Mouse (Mus musculus): ENCODE results near the gene Gm21992. TPM values are rescaled to one million over a fixed set of nuclear protein-coding genes. Genes with fewer than 3 reads are reported as not detected.

The Gm21992 gene
- total and polyA plus RNA-seq, 3 experiments: 8.0 to 16.9 (median 9.3) TPM

DNA sequence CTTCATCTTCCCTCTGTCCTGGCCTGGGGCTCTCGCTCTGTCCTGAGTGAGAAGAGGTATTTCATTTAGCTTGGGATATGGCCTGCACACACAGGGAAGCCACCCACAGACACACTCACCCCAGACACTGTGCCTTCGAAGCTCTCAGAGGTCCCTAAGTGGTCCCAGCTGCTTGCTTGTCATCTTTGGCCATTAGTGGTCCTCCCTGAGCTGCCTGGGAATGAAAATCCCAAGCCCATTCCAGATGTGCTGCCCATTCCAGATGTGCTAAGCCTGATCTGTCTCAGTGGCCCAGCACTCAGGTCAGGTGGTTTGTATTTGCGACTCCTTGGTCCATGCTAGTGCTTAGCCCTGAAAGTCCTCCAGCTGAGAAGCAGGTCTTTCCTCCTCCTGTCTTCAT is 97.5 kb downstream of the Gm21992 start:
- intact Hi-C loops (cut with DNase I): no loop called here

DNA sequence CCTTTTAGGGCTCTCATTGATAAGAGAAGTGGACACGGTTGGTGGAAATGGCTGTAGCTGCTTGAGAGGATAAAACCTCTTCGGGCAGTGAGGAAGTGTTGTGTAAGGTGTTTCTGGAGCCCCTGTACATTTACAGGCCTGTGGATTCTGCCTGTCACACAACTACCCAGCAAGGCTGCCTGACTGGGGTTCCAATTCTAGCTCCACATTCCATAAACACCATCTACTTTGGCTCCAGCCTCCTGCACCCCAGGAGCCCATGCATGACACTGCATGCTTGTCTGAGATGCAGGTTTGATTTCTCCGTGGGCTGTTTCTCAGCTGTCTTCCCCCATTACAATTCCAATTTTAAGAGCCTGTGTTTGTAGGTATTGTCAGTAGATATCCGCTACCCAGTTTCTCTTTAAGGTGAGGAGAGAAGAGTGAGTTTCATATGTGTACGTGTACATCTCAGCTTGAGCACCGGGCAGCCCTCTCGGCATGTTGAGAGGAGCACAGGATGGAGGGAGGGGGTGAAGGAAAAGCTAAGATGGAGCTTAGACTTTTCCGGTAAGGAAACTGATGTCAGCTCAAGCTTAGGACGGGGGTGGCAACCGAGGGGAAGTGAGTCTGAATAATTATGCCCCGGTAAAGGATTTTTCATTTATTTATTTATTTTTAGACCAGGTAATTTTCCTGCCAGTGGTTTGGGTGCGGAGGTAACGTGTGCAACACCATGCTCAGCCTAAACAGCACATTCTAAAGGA is 98.5 kb downstream of the Gm21992 start:
- no peak for TF ChIP-seq EP300 (IDR thresholded peaks at IDR 0.05; ENCODE audit: insufficient read depth, low read depth, low read length)
- TF ChIP-seq CTCF (IDR thresholded peaks at IDR 0.05): no peak
- no peak for TF ChIP-seq POLR2A (IDR thresholded peaks at IDR 0.05; ENCODE audit: insufficient read depth, low read depth, low read length)
- WGBS: 30% methylated on average over 13 of the region's 13 CpGs
- H3K9ac ChIP-seq (ENCODE audit: low read depth, low read length): no peak overlapping the region
- H3K36me3 ChIP-seq (ENCODE audit: control insufficient read depth, insufficient read depth, low read length): no peaks in the 10 kb centered on the region
- H3K4me1 ChIP-seq (ENCODE audit: control insufficient read depth, insufficient read depth, low read length): no peaks in the 10 kb centered on the region
- peaks cover 10% of the 10 kb centered on the region for H3K27me3 ChIP-seq (ENCODE audit: control insufficient read depth, insufficient read depth, low read length)
- intact Hi-C loops (cut with DNase I): no loop called here
- no peak for DNase-seq
- no peak overlapping the region for H3K4me3 ChIP-seq
- no peaks in the 10 kb centered on the region for H3K79me2 ChIP-seq (replicated peaks; ENCODE audit: control insufficient read depth, insufficient read depth, low read length)
- H3K27ac ChIP-seq: no peak overlapping the region

More for the DNA sequence above, 97.5 kb downstream of the Gm21992 start:
- H3K36me3 ChIP-seq (ENCODE audit: control insufficient read depth, insufficient read depth, low read length): no peaks in the 10 kb centered on the region
- H3K9ac ChIP-seq (ENCODE audit: low read depth, low read length): no peak overlapping the region
- H3K27me3 ChIP-seq (ENCODE audit: control insufficient read depth, insufficient read depth, low read length): peaks cover 10% of the 10 kb centered on the region
- no peaks in the 10 kb centered on the region for H3K4me1 ChIP-seq (ENCODE audit: control insufficient read depth, insufficient read depth, low read length)
- H3K27ac ChIP-seq: no peak overlapping the region
- TF ChIP-seq CTCF (IDR thresholded peaks at IDR 0.05): no peak
- no peak for TF ChIP-seq EP300 (IDR thresholded peaks at IDR 0.05; ENCODE audit: insufficient read depth, low read depth, low read length)
- no peak for TF ChIP-seq POLR2A (IDR thresholded peaks at IDR 0.05; ENCODE audit: insufficient read depth, low read depth, low read length)
- no peak overlapping the region for H3K4me3 ChIP-seq
- no peaks in the 10 kb centered on the region for H3K79me2 ChIP-seq (replicated peaks; ENCODE audit: control insufficient read depth, insufficient read depth, low read length)
- 66% methylated on average over 3 of the region's 3 CpGs for WGBS
- no peak for DNase-seq

DNA sequence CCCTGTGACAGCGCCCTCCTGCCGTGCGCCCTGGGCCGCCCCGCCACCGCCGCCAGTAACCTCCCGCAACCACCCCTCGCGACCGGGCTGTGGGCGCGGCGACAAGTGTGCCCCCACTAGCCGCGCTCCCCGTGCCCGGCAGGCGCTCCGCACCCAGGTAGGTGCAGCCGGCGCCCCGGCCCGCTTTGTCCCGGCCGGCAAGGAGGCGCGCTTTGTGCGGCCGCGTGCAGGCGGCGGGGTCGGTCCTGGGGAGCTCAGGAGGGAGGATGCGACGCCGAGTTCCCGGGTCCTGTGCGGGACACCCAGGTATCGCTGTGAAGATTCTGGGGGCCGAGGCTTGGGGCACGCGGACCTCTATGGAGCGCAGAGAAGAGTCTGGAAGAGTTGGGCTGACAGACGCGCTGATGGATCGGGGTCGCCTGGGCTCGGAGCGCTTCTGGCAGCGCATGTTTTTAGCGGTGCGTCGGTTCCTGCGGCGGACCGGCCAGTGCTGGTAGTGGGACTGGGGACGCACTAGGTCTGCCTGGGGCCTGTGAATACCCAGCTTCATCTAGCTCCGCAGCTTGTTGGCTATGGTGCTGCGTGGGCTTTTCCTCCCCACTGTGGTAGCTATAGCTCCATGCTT is 99.1 kb downstream of the Gm21992 start:
- no peak for DNase-seq
- WGBS: under 1% methylated on average over 55 of the region's 60 CpGs
- no peak overlapping the region for H3K9ac ChIP-seq (ENCODE audit: low read depth, low read length)

GRCm38 (mm10) chr19:4711601-4712155 is 99.7 kb downstream of the Gm21992 start:
- no peak overlapping the region for H3K27ac ChIP-seq
- intact Hi-C loops (cut with DNase I): no loop called here
- 3% methylated on average over 57 of the region's 65 CpGs for WGBS
- no peak for TF ChIP-seq EP300 (IDR thresholded peaks at IDR 0.05; ENCODE audit: insufficient read depth, low read depth, low read length)
- no peak for TF ChIP-seq POLR2A (IDR thresholded peaks at IDR 0.05; ENCODE audit: insufficient read depth, low read depth, low read length)
- no peak for TF ChIP-seq CTCF (IDR thresholded peaks at IDR 0.05)
- no peaks in the 10 kb centered on the region for H3K4me1 ChIP-seq (ENCODE audit: control insufficient read depth, insufficient read depth, low read length)
- no peaks in the 10 kb centered on the region for H3K79me2 ChIP-seq (replicated peaks; ENCODE audit: control insufficient read depth, insufficient read depth, low read length)
- H3K4me3 ChIP-seq: no peak overlapping the region
- no peak overlapping the region for H3K9ac ChIP-seq (ENCODE audit: low read depth, low read length)
- no peaks in the 10 kb centered on the region for H3K36me3 ChIP-seq (ENCODE audit: control insufficient read depth, insufficient read depth, low read length)
- peaks cover 10% of the 10 kb centered on the region for H3K27me3 ChIP-seq (ENCODE audit: control insufficient read depth, insufficient read depth, low read length)
- no peak for DNase-seq

More for the DNA sequence above, 99.1 kb downstream of the Gm21992 start:
- no peaks in the 10 kb centered on the region for H3K4me1 ChIP-seq (ENCODE audit: control insufficient read depth, insufficient read depth, low read length)
- H3K27me3 ChIP-seq (ENCODE audit: control insufficient read depth, insufficient read depth, low read length): peaks cover 10% of the 10 kb centered on the region
- H3K27ac ChIP-seq: no peak overlapping the region
- peak overlapping the region; percentile 24; the same call in 1 of the 2 replicates for H3K4me3 ChIP-seq
- no peaks in the 10 kb centered on the region for H3K79me2 ChIP-seq (replicated peaks; ENCODE audit: control insufficient read depth, insufficient read depth, low read length)
- H3K36me3 ChIP-seq (ENCODE audit: control insufficient read depth, insufficient read depth, low read length): no peaks in the 10 kb centered on the region
- TF ChIP-seq POLR2A (IDR thresholded peaks at IDR 0.05; ENCODE audit: insufficient read depth, low read depth, low read length) (no peak), CTCF (IDR thresholded peaks at IDR 0.05) (no peak), EP300 (IDR thresholded peaks at IDR 0.05; ENCODE audit: insufficient read depth, low read depth, low read length) (no peak)
- intact Hi-C loops (cut with DNase I): no loop called here

DNA sequence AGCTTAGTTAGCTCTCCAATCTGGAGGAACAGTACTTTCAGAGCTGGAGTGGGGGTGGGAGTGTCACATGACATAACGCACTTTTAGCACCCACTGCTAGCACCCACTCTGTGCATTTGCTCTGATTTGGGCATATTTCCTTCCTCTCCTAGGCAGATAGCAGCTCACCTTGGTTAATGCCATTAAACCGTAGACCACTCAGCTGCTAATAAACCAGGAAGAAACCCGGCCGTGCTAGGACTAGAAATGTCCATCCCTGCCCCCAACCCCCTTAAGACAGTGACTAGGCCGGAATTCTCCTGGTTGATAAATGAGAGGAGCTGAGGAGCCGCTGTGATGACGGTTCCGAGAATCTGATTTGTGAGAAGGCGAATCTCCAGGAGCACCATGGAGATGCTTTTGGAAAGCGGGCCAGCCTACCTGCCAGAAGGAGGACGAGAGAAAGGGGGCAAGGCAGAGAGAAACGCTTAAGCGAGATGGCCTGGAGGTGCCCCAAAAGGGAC is 100.3 kb downstream of the Gm21992 start, which contains the start of gene Sptbn2:
Gene Sptbn2, plus strand, starts transcription at position 70 of the 503 bp plus-strand sequence.
- no peak within 1 kb of the TSS for H3K27ac ChIP-seq
- H3K36me3 ChIP-seq (ENCODE audit: control insufficient read depth, insufficient read depth, low read length): no peaks in the 10 kb centered on the region
- DNase-seq: no peak
- H3K27me3 ChIP-seq (ENCODE audit: control insufficient read depth, insufficient read depth, low read length): peaks cover 10% of the 10 kb centered on the region
- H3K9ac ChIP-seq (ENCODE audit: low read depth, low read length): no peak within 1 kb of the TSS
- WGBS: 31% methylated on average over 13 of the region's 13 CpGs
- no peak for TF ChIP-seq POLR2A (IDR thresholded peaks at IDR 0.05; ENCODE audit: insufficient read depth, low read depth, low read length)
- no peak within 1 kb of the TSS for H3K4me3 ChIP-seq
- no peaks in the 10 kb centered on the region for H3K79me2 ChIP-seq (replicated peaks; ENCODE audit: control insufficient read depth, insufficient read depth, low read length)
- H3K4me1 ChIP-seq (ENCODE audit: control insufficient read depth, insufficient read depth, low read length): no peaks in the 10 kb centered on the region
- intact Hi-C loops (cut with DNase I): no loop called here

DNA sequence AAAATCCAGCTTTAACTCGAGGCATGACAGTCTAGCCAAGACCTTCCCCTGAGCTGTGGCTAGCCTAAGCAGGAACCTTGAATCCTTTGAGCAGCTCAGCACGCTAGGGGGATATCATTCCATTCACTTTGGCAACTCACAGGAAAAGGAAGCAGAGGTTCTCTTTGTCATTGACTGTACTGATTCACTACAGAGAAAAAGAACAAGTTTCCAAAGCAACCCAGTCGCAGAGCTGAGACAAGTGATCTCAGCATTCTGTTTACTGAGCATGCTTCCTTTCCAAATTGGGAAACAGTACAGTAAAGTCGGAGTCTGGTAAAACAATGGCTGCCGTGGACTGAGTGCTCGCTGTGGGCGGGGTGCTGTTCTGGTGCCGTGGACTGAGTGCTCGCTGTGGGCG is 102.6 kb downstream of the Gm21992 start:
- no peak for DNase-seq
- Histone ChIP-seq H3K9ac (ENCODE audit: low read depth, low read length) (no peak overlapping the region), H3K27ac (no peak overlapping the region), H3K79me2 (replicated peaks; ENCODE audit: control insufficient read depth, insufficient read depth, low read length) (no peaks in the 10 kb centered on the region), H3K4me1 (ENCODE audit: control insufficient read depth, insufficient read depth, low read length) (no peaks in the 10 kb centered on the region), H3K36me3 (ENCODE audit: control insufficient read depth, insufficient read depth, low read length) (no peaks in the 10 kb centered on the region), H3K4me3 (no peak overlapping the region), H3K27me3 (ENCODE audit: control insufficient read depth, insufficient read depth, low read length) (peaks cover 7% of the 10 kb centered on the region)
- intact Hi-C loops (cut with DNase I): no loop called here
- WGBS: 45% methylated on average over 10 of the region's 10 CpGs
- TF ChIP-seq POLR2A (IDR thresholded peaks at IDR 0.05; ENCODE audit: insufficient read depth, low read depth, low read length): no peak
- no peak for TF ChIP-seq CTCF (IDR thresholded peaks at IDR 0.05)
- TF ChIP-seq EP300 (IDR thresholded peaks at IDR 0.05; ENCODE audit: insufficient read depth, low read depth, low read length): no peak
